Mouse (Mus musculus) frontal cortex, postnatal 36 days (tissue): ENCODE measurements at regions not wholly inside any gene's neighbourhood (a gene's known extent, or its start where the extent isn't known, plus 50 kb on each side); places are given as distances from the start of the nearest gene placed in this dataset.
A peak's percentile ranks its signal among the peaks of the same experiment; 100 is the strongest.

ENCODE experiments used
- DNase-seq, 2 experiments: peaks; one replicate each; pipeline ENCODE4 v3.0.0; 2022; ENCODE audit warnings: low spot score in 2 of 2

- no peak for DNase-seq
Measured at GRCm38 (mm10) chr4:26101881-26102459, 244.7 kb downstream of the Manea start.

- peak in 1 of 2 experiments; percentile 45 for DNase-seq
Measured at GRCm38 (mm10) chr4:26070606-26071005, 270.6 kb upstream of the Fut9 start.

DNA sequence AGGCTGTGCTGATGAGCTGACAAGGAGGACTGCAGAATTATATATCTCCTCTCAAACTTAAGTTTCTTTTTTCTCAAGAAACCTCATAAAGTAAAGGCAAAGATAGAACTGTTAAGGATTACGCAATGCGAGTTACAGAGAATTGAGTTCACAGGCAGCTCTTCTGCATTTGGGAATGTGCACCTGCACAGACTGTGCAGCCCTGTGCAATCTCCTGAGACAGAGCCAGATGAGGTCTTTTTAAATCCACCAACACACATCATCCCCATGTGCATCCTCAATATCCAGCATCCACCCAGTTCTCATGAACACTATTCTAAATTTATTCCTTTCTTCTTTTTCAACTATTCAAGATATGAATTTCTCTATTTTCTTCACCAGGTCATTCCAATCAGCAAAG lies 269.4 kb upstream of the Fut9 start:
- peak in 1 of 2 experiments; percentile 43 for DNase-seq
